Mouse (Mus musculus) liver, adult 2 months (tissue): Measurements from ENCODE around the gene Phactr2. TPM values are rescaled to one million over a fixed set of nuclear protein-coding genes. Genes with fewer than 3 reads are reported as not detected.
"Not testable (repeated sequence)": the region's sequence is repeated elsewhere in the genome, so short reads cannot be mapped to it uniquely, and the experiment has no call there.

Experiments used
- DNase-seq: peaks from one replicate; pipeline ENCODE4 v3.0.0-alpha.2; 2011; ENCODE audit warnings: low read depth, low spot score; ENCODE audit errors: extremely low read depth
- H3K27ac ChIP-seq: fragments of 200-500 bp; replicated peaks from 2 replicates; pipeline ENCODE4 v1.5.1; 2012; ENCODE audit warnings: low read depth, mild to moderate bottlenecking, control low read depth, inconsistent platforms, low read length; ENCODE audit not compliant: insufficient read depth
- H3K27me3 ChIP-seq: fragments of 200-500 bp; 2 replicates; pipeline ENCODE4 v1.6.1; 2012; ENCODE audit warnings: mild to moderate bottlenecking, moderate library complexity, low read length, inconsistent platforms; ENCODE audit not compliant: control insufficient read depth, insufficient read depth
- H3K36me3 ChIP-seq: fragments of 200-500 bp; 2 replicates; pipeline ENCODE4 v1.6.1; 2012; ENCODE audit warnings: low read length, inconsistent platforms; ENCODE audit not compliant: control insufficient read depth, insufficient read depth
- H3K4me1 ChIP-seq: fragments of 200-500 bp; 2 replicates; pipeline ENCODE4 v1.6.1; 2011; ENCODE audit warnings: low read length; ENCODE audit not compliant: control insufficient read depth, insufficient read depth
- H3K4me3 ChIP-seq: fragments of 200-500 bp; 2 replicates; pipeline ENCODE4 v1.5.1; 2011; ENCODE audit warnings: low read depth, mild to moderate bottlenecking, control low read depth, low read length, moderate library complexity; ENCODE audit not compliant: insufficient read depth
- H3K79me2 ChIP-seq: fragments of 200-500 bp; 2 replicates; pipeline ENCODE4 v1.6.1; 2012; ENCODE audit warnings: inconsistent platforms, mild to moderate bottlenecking, low read length, moderate library complexity; ENCODE audit not compliant: control insufficient read depth, insufficient read depth
- H3K9ac ChIP-seq: fragments of 200-500 bp; 2 replicates; pipeline ENCODE4 v1.6.1; 2012; ENCODE audit warnings: low read depth, mild to moderate bottlenecking, control low read depth, inconsistent platforms, low read length
- CTCF ChIP-seq: fragments of 200-500 bp; IDR thresholded peaks from 2 replicates; pipeline ENCODE4 v1.5.1; 2011; ENCODE audit warnings: low read depth, low read length, control low read depth
- POLR2A ChIP-seq: fragments of 200-500 bp; IDR thresholded peaks from 2 replicates; pipeline ENCODE4 v1.6.1; 2011; ENCODE audit warnings: low read length, control low read depth; ENCODE audit not compliant: insufficient read depth; ENCODE audit errors: extremely low read depth
- WGBS: fragments of 180-500 bp; shearing (Covaris S2); methylation state at CpG from one replicate; pipeline ENCODE4 v1.1.7; 2018; 5-methylcytosine and 5-hydroxymethylcytosine counted together
- polyA plus RNA-seq: library from polyadenylated mRNA; depleted of rRNA; stranded (reverse); fragments of >200 nt; gene quantifications from 2 replicates; pipeline ENCODE4 v1.2.3, GENCODE M21; 2012; rRNA removed
- total RNA-seq: library from RNA; depleted of rRNA; stranded (reverse); fragments of >200 nt; gene quantifications from 2 replicates; pipeline ENCODE4 v1.2.3, GENCODE M21; 2014; rRNA removed

The Phactr2 gene
- total RNA-seq (3.9 and 4.1 TPM in 2 replicates), polyA plus RNA-seq (1.1 and 1.2 TPM in 2 replicates)

DNA sequence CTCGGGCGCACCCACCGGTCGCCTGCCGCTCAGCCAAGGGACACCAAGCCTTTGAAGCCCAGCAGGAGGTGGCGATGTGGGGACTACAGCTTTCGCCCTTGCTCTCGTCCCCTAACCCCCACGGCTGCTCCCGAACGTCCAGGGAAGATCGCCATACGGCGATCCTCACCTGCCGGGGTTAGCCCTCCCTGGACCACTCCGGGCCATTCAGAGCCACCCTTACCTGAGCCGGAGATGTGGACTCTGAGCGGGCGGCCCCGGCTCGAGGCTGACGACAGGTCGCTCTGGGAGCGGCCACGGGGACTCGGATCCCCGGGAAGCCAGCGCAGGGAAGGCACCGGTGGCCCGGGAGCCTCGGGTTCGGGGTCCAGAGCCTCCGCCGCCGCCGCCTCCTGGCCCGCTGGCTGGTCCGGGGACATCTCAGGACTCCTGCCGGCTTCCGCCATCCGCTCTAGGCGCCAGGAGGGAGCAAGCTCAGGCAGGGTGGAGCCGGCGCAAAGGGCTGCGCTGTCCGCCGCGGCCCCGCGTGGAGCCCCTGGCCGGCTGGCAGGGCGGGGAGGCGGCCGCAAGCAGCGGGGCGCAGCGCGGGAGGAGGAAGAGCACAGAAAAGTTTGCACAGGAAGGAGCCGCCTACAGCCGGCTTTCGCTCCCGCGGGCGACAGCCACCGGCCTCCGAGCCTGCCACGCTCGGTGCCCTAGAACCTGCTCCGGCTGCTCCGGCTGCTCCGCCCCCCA is at the start of gene Phactr2:
TSS of gene Phactr2 (minus strand) at position 580 of the 735 bp plus-strand sequence.
- WGBS = 2% methylated on average over 71 of the region's 71 CpGs
- Histone ChIP-seq H3K4me3 (peak within 1 kb of the TSS; percentile 55; the same call in 1 of the 2 replicates), H3K4me1 (no peaks in the 10 kb centered on the region), H3K36me3 (no peaks in the 10 kb centered on the region), H3K27me3 (peaks cover 14% of the 10 kb centered on the region), H3K9ac (peak within 1 kb of the TSS; percentile 59), H3K79me2 (no peaks in the 10 kb centered on the region), H3K27ac (no peak within 1 kb of the TSS)
- DNase-seq = no peak
- TF ChIP-seq CTCF = no peak
- TF ChIP-seq POLR2A = no peak

DNA sequence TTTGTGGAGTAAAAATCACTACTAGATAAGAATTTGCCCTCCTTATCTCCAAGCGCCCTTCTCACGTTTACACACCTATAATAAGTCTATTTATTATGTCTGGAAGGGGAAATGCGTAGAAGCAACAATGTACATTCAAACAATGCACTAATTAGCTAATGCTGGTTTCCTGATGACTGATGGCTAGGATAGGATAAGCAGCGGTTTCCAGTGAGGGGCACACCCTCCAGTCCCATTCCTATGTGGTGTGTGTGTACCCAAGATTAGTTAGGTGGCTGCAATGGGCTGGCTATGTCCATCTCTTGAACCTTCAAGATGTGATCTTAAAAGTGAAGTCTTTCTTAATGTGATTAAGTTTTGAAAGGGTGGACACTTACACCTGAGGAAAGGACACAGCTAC is 47.6 kb upstream of the Phactr2 start:
- Histone ChIP-seq H3K79me2 (no peaks in the 10 kb centered on the region), H3K27me3 (no peaks in the 10 kb centered on the region), H3K4me1 (peaks cover 2% of the 10 kb centered on the region; the same call in 1 of the 2 replicates), H3K27ac (no peak overlapping the region), H3K36me3 (peaks cover 7% of the 10 kb centered on the region), H3K4me3 (no peak overlapping the region), H3K9ac (no peak overlapping the region)
- no peak for TF ChIP-seq POLR2A
- no peak for TF ChIP-seq CTCF
- WGBS = 89% methylated on average over 4 of the region's 4 CpGs
- DNase-seq = no peak

DNA sequence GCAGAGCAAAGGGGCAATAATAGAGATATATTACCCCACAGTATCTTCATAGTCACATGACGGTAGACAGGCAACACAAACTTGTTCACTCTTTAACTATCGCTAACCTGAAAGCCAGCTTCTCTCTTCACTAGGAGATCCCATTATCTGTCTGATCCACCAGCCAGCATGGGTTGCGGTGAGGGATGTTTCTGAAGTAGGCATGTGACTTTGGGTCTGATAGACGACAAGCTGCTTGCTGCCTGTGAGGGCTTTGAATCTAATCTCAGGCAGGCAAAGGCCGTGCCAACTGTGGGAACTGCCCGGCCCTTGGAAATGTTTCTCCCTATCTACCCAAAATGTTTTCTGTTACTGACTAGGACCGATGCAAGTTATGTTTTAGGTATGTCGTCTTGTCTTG is 28.2 kb upstream of the Phactr2 start:
- Histone ChIP-seq H3K36me3 (peaks cover 3% of the 10 kb centered on the region; the same call in 1 of the 2 replicates), H3K27ac (no peak overlapping the region), H3K4me1 (no peaks in the 10 kb centered on the region), H3K27me3 (no peaks in the 10 kb centered on the region), H3K4me3 (no peak overlapping the region), H3K79me2 (no peaks in the 10 kb centered on the region), H3K9ac (no peak overlapping the region)
- no peak for DNase-seq
- 93% methylated on average over 8 of the region's 8 CpGs for WGBS
- TF ChIP-seq CTCF = no peak
- no peak for TF ChIP-seq POLR2A

DNA sequence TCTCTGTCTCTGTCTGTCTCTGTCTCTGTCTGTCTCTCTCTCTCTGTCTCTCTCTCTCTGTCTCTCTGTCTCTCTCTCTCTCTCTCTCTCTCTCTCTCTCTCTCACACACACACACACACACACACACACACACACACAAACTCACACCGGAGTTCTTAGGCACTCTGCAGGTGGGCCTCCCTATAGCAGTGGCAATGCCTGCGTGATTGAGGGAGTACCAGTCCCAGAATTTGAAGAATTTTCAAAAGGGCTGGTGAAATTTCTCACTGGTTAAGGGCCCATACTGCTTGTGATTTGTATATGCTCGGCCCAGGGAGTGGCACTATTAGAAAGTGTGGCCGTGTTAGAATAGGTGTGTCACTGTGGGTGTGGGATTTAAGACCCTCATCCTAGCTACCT is 27.3 kb upstream of the Phactr2 start:
- not testable (repeated sequence) for H3K4me1 ChIP-seq, H3K27me3 ChIP-seq, H3K9ac ChIP-seq, H3K27ac ChIP-seq, H3K79me2 ChIP-seq, H3K36me3 ChIP-seq, DNase-seq
- WGBS = 74% methylated on average over 4 of the region's 4 CpGs
- H3K4me3 ChIP-seq = peak overlapping the region; percentile 69; the same call in 1 of the 2 replicates

DNA sequence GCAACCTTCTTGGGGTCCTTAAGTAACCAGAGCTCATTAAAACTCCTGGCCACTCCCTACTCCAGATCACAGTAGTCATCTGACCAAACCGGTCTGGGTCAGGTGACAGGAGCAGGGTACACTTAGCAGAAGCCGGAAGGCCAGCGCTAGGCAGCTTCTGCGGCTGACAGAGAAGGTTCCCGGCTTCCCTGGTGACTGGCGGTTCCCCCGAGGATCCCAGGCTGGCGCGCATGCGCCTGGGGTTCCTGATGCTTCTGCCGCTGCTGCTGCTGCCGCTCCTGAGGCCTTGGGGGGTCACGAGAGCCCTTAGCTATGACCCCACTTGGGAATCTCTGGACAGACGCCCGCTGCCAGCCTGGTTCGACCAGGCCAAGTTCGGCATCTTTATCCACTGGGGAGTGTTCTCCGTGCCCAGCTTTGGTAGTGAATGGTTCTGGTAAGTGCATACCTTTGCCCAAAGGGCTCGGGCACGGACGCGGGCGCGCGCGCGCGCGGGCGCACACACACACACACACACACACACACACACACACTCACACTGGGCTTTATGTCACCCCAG is 26.8 kb upstream of the Phactr2 start:
- WGBS = under 1% methylated on average over 30 of the region's 30 CpGs
- H3K79me2 ChIP-seq = no peaks in the 10 kb centered on the region
- H3K9ac ChIP-seq = peak overlapping the region; percentile 60
- no peaks in the 10 kb centered on the region; the same call in 1 of the 2 replicates for H3K36me3 ChIP-seq
- peak overlapping the region; percentile 69 for H3K4me3 ChIP-seq
- TF ChIP-seq CTCF (no peak), POLR2A (no peak)
- no peaks in the 10 kb centered on the region for H3K4me1 ChIP-seq
- H3K27ac ChIP-seq = peak overlapping the region; percentile 15; the same call in 1 of the 2 replicates
- DNase-seq = peak; percentile 75
- no peaks in the 10 kb centered on the region for H3K27me3 ChIP-seq

DNA sequence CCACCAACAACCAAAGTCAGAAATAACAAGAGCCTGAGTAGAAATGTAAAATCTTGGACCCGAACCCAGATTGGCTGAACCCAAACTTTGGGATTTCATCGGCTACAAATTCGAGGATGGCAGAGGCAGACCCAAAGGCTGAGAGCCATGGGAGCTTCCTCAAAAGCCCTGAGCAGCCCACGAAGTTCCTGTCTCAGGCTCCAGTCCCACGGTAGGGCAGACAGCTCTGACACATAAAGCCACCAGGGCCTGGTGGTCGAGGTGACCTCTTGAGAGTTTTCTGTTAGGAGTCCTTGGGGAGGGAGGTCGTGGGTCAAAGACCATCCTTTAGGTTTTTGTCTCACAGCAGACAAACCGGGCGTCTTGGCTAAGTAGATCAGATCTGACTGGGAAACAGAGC is 26.3 kb upstream of the Phactr2 start:
- no peak overlapping the region for H3K4me3 ChIP-seq
- peak; percentile 8 for DNase-seq
- 55% methylated on average over 9 of the region's 9 CpGs for WGBS
- H3K4me1 ChIP-seq = no peaks in the 10 kb centered on the region
- H3K9ac ChIP-seq = no peak overlapping the region; the same call in 1 of the 2 replicates
- no peaks in the 10 kb centered on the region for H3K79me2 ChIP-seq
- no peaks in the 10 kb centered on the region for H3K36me3 ChIP-seq
- H3K27me3 ChIP-seq = no peaks in the 10 kb centered on the region
- H3K27ac ChIP-seq = peak overlapping the region; percentile 15
- no peak for TF ChIP-seq CTCF
- no peak for TF ChIP-seq POLR2A
